Mouse (Mus musculus): ENCODE data around the gene Acsl1.

The Acsl1 gene

DNA sequence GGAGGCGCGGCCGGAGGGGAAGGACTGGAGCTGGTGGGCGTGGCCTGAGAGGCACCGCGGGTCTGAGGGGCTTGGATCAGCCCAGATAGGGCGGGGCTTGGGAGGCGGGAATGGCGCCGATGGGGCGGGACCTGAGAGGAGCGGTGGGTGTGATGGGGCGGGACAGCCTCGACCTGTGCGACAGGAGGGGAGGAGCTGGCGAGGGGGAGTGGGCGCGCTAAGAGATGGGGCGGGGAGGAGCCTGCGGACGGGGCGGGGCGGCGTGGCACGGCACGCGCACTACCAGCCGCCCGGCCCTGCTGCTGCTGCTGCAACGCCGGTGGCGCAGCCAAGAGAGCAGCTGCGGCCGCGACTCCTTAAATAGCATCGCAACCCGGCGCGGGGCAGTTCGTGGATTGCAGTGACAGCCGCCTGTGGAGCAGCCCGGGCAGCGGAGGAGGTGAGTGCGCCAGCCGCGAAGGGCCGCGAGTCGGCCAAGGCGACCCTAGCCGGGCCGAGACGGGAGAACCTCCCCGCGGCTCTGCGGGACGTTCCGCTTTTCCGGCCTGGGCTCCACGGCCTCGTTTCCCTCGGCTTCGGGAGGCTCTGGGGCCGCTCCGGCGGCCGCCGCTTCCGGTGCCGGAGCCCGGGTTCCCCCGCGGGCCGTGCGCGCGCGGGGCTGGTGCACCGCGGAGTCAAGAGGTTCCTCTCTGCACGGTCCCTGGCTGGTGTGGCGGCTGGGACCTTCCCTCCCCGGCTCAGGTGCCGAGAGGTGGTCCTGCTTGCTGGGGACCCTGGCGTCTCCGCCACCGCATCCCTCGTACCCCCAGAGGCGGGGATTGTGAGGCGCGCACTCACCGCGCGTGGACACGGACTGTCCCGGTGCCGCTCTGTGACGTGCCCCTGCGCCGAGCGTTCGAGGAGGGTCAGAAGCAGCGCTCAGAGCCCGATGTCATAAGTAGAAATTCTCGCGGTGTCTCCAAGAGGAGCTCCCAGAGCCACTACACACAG, at the start of gene Acsl1:
TSS of gene Acsl1 (plus strand) at position 246 of the 990 bp plus-strand sequence.
- DNase-seq: peak; percentile 99 to 100

DNA sequence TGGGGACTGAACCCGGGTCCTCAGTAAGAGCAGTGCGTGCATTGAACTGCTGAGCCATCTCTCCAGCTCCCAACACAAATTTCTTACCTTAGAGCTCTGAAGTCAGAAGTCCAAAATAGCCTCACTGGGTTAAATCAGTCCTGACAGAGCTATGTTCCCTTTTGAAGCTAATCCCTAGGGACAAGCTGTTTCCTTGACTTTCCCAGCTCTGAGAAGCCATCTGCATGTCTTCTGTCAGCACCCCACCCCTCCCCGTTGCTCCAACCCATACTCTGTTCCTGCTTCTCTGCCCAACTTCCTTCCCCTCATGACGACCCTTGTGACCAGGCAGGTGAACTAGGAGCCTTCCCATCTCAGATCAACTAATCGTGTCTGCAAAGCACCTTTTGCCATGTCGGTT, 49.3 kb upstream of the Acsl1 start:
- no peak for DNase-seq

DNA sequence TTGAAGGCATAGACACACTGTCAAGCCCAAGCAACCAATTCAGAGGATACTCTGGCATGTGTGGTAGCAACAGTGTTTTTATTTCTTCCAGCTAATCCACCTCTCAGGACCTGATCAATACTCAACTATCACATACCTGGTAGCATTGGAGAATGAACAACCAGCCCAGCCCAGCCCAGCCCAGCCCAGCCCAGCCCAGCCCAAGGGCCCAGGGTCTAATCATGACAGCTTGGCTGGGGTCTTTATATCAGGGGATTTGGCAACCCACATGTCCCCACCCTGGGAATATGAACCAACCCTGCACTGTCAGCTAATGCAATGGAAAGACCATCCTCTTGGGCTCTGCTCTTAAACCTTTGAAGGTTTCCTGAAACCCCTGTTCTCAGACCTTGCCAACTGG, 42.9 kb upstream of the Acsl1 start:
- no peak for DNase-seq

DNA sequence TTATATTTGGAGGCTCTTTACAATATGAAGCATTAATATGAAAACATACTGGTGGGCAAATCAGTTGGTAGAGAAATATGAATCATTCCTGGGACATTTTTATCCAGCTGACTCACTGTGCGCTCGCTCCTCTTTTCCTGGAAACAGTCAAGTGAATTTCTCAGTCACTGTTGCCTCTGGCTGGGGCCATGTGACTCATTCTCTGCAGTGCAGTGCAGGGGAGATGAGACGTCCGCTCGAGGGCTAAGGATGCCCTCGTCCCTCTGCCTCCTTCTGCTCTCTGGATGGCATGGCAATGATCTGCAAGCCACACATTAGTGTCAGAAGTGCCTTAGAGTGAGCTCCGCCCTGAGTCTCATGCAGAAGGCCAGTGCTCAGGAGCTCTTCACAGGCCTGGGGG, 41.0 kb upstream of the Acsl1 start:
- no peak for DNase-seq

DNA sequence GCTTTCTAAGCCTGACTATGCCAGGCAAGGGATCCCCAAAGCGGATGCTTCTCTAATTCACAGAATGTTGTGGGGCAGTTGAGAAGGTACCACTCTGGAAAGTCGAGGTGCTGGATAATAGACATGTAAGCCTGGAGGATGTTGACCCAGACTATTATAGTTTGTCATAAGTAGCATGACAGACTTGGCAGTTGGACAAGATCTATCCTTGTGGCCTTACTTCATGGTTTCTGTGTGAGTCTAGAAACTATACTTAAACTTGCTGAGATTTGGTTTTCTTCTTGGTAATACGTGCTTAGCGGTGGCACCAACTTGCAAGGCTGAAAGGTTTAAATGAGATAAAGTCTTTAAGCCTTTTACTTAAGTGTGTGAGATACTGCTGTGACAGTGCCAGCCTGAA, 38.9 kb upstream of the Acsl1 start:
- no peak for DNase-seq

GRCm38 (mm10) chr8:46432581-46432980, 38.3 kb upstream of the Acsl1 start:
- DNase-seq: no peak

- no peak for DNase-seq
Measured at GRCm38 (mm10) chr8:46433656-46434055, 37.2 kb upstream of the Acsl1 start.

DNA sequence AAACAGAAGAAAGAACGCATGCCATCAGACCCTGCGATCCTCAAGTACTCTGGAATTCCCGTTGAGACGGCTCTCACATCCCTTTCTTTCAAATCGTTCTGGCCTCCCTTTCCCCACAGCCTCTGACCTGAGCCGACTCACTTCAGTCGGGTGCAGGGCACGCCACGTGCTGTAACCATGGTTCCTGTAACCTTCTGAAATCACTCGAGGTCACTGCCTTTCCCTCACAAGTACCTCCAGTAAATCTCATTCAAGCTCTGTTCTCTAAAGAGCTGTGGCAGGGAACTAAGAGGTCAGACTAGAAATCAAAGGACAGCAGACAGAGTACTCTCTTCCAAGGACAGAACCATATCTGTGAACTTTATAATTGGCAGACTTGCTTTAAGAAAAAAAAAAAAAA, 32.3 kb upstream of the Acsl1 start:
- peak; percentile 58 to 74 for DNase-seq

DNA sequence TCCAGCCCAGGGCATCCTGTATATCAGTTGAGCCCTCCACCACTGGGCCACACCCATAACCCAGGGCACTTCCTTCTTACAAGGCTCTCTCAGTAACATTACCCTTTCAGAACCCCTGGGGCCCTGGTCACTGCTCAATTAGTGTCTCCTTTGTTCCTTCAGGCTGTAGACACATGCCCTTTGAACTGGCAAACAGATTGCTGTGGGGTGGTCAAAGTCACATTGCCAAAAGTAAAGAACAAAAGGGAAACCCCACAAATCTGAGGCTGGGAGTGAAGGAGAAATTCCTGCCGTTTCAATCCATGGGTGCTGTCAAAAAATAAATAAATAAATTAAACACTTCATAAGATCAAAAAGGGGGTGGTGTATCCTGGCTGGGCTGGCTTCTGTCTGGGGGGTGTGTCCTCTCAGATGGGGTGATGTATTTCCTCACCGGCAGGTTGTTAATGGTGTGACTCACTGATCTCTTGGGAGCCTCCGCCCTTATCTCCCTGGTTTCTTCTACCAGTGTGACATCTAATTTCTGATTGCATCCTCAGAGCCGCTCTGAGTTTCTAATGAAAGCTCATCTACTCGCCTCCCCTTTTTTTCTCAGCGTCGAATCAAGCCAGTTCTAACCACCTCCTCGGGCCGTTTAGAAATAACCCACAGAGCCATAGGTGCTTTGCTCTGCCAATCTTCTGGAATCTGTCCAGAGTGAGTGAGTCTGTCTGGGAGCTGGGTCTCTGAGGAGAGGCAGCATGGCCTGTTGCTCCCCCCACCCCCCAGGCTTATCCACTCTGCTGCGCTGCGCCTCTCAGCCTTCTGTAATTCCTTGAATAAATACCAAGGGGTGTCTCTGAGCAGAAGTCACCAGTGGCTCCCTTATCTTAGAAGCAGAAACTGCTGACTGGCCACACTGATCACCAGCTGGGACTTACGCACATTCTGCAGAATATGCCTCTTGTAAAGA, 24.6 kb upstream of the Acsl1 start:
- no peak for DNase-seq

DNA sequence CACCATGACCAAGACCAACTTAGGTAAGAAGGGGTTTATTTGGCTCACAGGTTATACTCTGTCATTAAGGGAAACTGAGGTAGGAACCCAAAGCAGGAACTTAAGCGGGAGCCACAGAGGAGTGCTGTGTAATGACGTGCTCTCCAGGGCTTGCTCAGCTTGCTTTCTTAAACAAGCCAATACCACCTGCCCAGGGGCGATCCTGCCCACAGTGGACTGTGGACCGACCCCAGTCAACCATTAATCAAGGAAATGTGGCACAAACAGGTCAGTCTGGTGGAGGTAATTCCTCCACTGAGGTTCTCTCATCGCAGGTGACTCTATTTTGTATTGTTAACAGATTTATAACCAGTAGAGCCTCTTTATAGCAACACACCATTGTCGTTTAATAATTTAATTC, 23.5 kb upstream of the Acsl1 start:
- peak; percentile 88 to 91 for DNase-seq

DNA sequence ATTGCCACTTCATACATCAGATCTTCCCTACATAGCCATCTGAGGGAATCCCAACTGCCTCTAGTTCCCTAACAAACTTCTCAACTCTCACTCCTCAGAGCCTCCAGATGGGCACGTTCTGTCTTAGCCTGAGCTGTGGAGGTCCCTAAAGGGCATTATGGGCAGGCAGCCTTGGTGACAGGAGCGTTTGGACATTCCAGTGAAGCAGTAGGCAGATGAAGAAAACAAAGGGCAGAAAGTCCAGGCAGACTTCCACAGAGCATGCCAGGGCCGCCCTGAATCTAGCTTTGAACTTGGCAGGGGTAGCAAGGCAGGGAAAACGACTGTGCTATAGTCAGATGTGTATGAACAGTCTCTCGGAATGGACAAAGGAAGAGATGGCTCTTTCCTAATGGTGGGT, 22.2 kb upstream of the Acsl1 start:
- peak; percentile 51 to 61 for DNase-seq

DNA sequence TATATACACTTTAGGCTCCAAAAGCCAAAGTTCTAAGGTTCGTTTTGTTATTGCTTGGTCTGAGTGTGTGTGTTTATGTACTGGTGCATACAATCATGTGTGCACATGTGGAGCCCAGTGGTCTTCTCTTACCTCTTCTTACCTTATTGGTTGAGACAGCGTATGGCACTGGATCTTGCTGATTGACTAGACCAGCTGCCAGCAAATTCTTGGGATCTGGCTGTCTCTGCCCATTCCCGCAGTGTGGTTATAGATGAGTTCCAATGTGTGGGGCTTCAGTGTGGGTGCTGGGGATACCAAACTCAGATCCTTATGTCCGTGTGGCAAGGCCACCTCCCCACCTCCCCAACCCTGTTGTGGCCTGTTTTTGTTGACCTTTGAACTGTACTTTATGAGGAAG, 21.8 kb upstream of the Acsl1 start:
- DNase-seq: no peak

DNA sequence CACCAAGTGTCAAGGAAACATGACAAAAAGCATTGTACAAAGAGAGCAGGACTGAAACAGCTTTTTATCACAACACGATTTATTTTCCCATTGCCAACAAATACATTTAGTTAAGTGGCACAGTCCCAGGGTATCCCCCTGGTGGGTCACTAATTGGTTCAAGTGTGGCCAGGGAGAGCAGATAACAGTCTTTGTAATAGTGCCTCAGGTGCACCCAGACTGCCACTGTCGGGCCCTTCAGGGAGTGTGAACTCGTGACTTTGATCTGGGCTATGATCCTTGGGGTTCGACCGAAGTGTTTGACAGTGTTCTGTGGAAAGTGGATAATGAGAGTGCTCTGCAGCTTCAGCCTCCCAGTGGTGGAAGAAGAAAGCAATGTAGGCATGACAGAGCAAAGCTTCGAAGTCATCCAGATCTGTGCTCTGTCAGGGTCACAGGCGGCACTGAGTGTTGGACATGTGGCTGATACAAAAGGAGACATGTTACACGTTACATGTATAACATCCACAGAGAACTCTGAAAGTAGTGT, 21.1 kb upstream of the Acsl1 start:
- no peak for DNase-seq

GRCm38 (mm10) chr8:46458215-46458811, 12.5 kb upstream of the Acsl1 start:
- DNase-seq: no peak

- DNase-seq: no peak
Measured at GRCm38 (mm10) chr8:46468400-46468799, 2.4 kb upstream of the Acsl1 start.

DNA sequence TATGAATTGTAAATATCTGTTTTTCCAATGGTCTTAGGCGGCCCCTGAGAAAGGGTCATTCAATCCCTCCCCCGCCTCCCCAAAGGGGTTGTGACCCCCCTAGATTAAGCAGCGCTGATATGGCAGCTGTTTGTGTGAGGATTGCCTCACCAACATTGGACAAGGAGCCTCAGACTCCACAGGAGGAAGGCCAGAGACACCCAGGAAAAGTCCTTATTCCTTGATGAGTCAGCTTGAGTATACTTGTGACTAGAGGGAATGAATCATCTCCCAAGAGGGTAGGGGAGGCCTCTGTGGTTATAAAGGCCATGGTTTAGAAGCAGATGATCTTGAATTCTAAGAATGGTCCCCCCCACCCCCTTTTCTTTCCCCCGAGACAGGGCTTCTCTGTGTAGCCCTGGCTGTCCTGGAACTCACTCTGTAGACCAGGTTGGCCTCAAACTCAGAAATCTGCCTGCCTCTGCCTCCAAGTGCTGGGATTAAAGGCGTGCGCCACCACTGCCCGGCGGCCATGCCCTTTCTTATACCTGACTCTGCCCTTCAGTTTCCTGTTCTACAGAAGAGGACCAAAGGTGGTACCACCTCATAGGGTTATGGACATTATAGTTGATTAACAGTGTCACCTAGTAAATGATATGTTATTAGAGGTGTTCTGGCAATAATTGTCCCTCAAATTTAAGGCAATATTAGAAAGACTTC, 1.6 kb upstream of the Acsl1 start:
- no peak for DNase-seq

GRCm38 (mm10) chr8:46470091-46470791, 596 bp upstream of the Acsl1 start:
- no peak for DNase-seq

DNA sequence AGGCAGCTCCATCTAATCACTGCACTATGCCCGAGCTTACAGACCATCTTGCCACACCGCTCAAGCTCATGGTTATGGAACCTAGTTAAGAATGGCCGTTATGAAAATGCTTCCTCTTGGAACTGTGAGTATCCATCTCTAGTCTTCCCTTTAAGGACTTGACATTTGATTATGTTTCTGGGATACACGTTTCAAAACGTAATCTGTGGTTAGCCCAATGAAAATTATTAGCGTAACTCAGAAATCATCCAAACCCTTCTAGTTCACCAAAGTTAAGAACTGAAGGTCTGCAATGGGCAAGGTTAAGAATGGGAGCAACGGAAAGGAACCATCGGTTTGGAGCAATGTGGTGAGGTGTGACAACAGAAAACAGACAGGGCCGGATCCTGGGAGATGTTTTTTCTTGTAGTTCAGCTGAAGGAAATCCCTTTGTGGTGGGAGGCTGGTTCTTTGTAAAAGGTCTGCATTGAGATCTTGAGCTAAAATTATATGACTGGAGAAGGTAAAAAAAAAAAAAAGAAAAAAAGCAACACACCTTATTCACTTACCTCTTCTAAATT, 1.2 kb downstream of the Acsl1 start:
- DNase-seq: no peak

DNA sequence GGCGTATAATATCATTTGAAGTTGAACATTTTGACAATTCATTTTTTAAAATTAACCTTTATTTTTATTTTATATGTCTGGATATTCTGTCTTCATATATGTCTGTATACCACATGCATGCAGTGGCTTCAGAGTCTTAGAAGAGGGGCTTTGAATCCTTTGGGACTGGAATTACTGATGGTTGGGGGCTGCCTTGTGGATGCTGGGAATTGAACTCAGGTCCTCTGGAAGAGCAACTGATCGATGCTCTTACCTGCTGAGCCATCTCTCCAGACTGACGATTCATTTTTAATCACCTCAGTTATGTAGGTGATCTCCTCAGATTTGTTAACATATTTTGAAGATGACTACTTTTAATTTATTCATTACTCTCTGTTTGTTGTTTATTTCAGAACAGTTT, 3.3 kb downstream of the Acsl1 start:
- no peak for DNase-seq

- no peak for DNase-seq
Measured at GRCm38 (mm10) chr8:46474634-46475033, 3.8 kb downstream of the Acsl1 start.

DNA sequence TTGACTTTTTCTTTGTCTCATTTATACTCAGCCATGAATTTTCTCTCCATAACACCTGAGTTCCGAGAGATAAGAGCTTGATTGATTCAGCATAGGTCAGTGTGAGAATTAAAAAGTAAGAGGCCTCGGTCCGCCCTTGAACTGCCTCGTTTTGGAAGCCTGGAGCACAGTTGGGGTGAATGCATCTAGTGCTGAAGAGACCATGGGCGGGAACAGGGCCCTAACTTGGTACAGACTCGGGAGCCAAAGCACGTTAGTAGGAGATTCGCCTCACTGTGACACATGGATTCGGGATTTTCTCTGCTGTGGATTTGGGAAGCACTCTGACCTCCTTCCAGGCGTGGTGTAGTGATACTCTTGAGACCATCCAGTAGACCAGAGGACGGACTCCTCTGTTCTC, 4.6 kb downstream of the Acsl1 start:
- DNase-seq: no peak
